Mouse (Mus musculus): ENCODE data around the gene H2-T22.

DNA sequence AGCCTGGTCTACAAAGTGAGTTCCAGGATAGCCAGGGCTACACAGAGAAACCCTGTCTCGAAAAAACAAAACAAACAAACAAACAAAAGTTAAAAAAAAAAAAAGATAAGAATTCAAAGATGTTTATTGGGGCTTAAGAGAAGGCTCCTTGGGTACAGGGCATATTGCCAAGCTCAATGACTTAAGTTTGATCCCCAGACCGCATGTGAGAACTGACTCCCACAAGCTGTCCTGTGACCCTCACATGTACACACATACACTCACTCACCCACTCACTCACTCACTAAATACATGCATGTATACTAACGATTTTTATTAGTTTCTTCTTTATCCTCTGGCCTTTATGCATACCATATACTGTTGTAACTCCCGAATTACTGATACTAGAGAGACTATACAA is 42.2 kb downstream of the H2-T22 start:
- TF ChIP-seq CTCF (IDR thresholded peaks at IDR 0.05; ENCODE audit: control insufficient read depth, insufficient read depth, insufficient read length) (no peak), USF1 (IDR thresholded peaks at IDR 0.05; ENCODE audit: low read depth) (no peak)

Data from C2C12 (cell line).